Mouse (Mus musculus) B cell, adult 67 days (primary cell): ENCODE measurements around the gene Syne1. TPM values are rescaled to one million over a fixed set of nuclear protein-coding genes. Genes with fewer than 3 reads are reported as not detected.

ENCODE experiments used
- total RNA-seq, 2 experiments: library from RNA; stranded (reverse); gene quantifications; 4 replicates each; pipeline ENCODE4 v1.2.4; 2023

Syne1 gene
- 10 to 100 TPM; 48.8 to 52.0 TPM for total RNA-seq

DNA sequence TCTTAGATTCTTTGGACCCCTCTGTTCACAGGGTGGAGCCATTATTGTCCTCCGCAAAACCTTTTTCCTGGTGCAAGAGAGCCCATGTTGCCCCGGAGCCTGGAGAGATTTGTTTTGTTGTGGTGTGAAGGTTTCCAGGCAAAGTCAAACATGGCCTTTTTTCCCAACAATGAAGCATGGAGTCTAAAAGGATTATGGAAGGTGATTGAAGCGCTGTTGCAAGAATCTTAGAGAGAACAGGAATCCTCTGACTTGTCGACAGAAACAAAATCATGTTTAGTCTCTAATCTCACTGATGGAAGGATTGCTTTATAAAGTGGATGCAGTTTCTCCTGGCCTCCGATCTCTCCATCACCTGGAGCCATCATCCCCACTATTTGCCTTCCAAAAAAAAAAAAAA, at the start of gene Syne1:
Gene Syne1 (minus strand): TSS at position 101 of the 400 bp plus-strand sequence.

DNA sequence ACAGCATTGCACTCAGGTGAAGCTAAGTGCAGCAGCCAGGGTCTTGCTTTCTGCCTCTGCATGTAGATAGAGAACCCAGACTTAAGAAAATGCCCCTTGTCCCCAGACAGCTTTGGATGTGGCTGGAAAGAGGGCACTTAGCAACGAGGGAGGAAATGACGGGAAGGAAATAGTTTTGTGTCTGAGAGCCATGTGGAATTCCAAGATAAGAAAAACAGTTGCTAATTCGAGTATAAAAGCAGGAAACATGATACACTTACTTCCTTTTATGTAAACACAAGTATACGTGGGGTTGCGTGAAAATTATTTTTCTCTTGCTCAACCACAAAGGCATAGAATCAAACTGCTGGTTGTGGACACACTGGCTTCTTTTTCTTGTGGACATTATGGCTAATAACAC, 42.2 kb upstream of the Syne1 start, which contains the start of gene Myct1:
Gene Myct1 (plus strand): TSS at position 312 of the 400 bp plus-strand sequence.

DNA sequence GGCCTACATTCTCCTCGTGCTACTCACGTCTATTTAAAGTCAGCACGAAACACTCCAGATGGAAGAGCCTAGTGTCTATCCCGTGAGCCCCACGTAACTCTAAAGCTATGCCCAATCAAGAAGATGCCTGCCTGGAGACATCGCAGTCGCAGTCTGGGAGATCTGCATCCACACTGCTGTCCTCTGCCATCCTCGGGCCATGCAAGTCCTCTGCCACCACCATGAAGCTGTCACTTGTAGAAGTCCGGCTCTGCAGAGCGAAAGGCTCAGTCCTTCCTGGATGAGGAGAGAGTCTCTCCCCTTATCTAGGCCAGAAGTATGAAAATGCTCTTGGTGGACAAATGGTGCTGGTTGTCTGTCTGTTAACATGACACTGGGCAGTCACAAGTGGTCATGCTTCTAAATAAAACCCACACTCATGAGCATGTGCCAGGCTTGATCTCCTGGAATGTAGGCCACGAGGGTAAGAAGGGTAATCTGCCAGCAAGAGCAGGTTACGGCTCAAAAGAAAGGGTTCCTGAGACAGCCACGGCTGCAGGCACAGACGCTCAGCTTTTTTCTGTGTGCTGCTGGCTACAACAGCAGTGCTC, 482.5 kb downstream of the Syne1 start, which contains the start of gene Gm10097:
Gene Gm10097 (plus strand): TSS at position 517 of the 590 bp plus-strand sequence.

Other genes with a start within 250 kb of the Syne1 start
- gene Myct1, start 42.3 kb upstream of the Syne1 start, total RNA-seq = not detected
- not detected for gene Vip, start 87.7 kb upstream of the Syne1 start, total RNA-seq